Mouse (Mus musculus) C2C12 (cell line): ENCODE measurements around the gene Slc4a8. TPM values are rescaled to one million over a fixed set of nuclear protein-coding genes. Genes with fewer than 3 reads are reported as not detected.
"Not testable (repeated sequence)": the region's sequence is repeated elsewhere in the genome, so short reads cannot be mapped to it uniquely, and the experiment has no call there.

Source experiments
- H3K27me3 ChIP-seq: one replicate; pipeline ENCODE4 v1.6.1; 2011; ENCODE audit not compliant: control insufficient read depth, insufficient read depth, insufficient read length
- H3K36me3 ChIP-seq: one replicate; pipeline ENCODE4 v1.6.1; 2011; ENCODE audit not compliant: control insufficient read depth, insufficient read depth
- H3K4me3 ChIP-seq: one replicate; pipeline ENCODE4 v1.5.1; 2011; ENCODE audit warnings: mild to moderate bottlenecking, control low read depth; ENCODE audit not compliant: poor library complexity, insufficient read depth, severe bottlenecking
- H3K79me2 ChIP-seq: one replicate; pipeline ENCODE4 v1.6.1; 2011; ENCODE audit not compliant: control insufficient read depth, insufficient read depth
- H3K79me3 ChIP-seq: one replicate; pipeline ENCODE4 v1.6.1; 2011; ENCODE audit warnings: low read depth, control low read depth
- H3ac ChIP-seq: one replicate; pipeline ENCODE3; 2011; ENCODE audit warnings: low read depth; ENCODE audit not compliant: control insufficient read depth, insufficient read length
- CEBPB ChIP-seq: IDR thresholded peaks from one replicate; pipeline ENCODE4 v1.6.1; 2011; ENCODE audit warnings: low read depth, mild to moderate bottlenecking, control low read depth, moderate library complexity
- CTCF ChIP-seq: IDR thresholded peaks from one replicate; pipeline ENCODE4 v1.5.1; 2011; ENCODE audit not compliant: control insufficient read depth, insufficient read depth, insufficient read length
- FOSL1 ChIP-seq: IDR thresholded peaks from one replicate; pipeline ENCODE4 v1.8.0; 2011; ENCODE audit warnings: mild to moderate bottlenecking, low read length; ENCODE audit not compliant: poor library complexity, insufficient read depth, severe bottlenecking
- MAX ChIP-seq: IDR thresholded peaks from one replicate; pipeline ENCODE4 v1.6.1; 2011; ENCODE audit warnings: mild to moderate bottlenecking, control low read depth
- MYOD1 ChIP-seq: IDR thresholded peaks from one replicate; pipeline ENCODE4 v1.6.1; 2011; ENCODE audit warnings: low read depth; ENCODE audit not compliant: control insufficient read depth, insufficient read length
- MYOG ChIP-seq: IDR thresholded peaks from one replicate; pipeline ENCODE4 v1.6.1; 2011; ENCODE audit not compliant: control insufficient read depth, insufficient read length; ENCODE audit errors: extremely low read depth
- USF1 ChIP-seq: IDR thresholded peaks from one replicate; pipeline ENCODE4 v1.6.1; 2011; ENCODE audit warnings: low read depth, mild to moderate bottlenecking, control low read depth, moderate library complexity
- polyA plus RNA-seq: library from polyadenylated mRNA; unstranded; fragments of >200 nt; fragmentation: generic; extraction: Trizol; gene quantifications from one replicate; pipeline ENCODE4 v1.2.1, GENCODE M21; 2012; ENCODE audit warnings: missing spikeins

Slc4a8 gene
- polyA plus RNA-seq, 1 experiment: 11.9 TPM

- Histone ChIP-seq H3K27me3 (no peaks in the 10 kb centered on the region), H3K4me3 (no peak overlapping the region), H3K36me3 (peaks cover 8% of the 10 kb centered on the region), H3K79me3 (peaks cover 3% of the 10 kb centered on the region), H3K79me2 (peaks cover 21% of the 10 kb centered on the region), H3ac (no peak overlapping the region)
- TF ChIP-seq USF1 (no peak), MAX (no peak), MYOG (no peak), CEBPB (no peak), MYOD1 (no peak), FOSL1 (no peak), CTCF (no peak)
Observed at GRCm38 (mm10) chr15:100767851-100768250, 6.3 kb downstream of the Slc4a8 start.

- not testable (repeated sequence) for H3K27me3 ChIP-seq, H3K4me3 ChIP-seq, H3ac ChIP-seq, H3K36me3 ChIP-seq, H3K79me2 ChIP-seq, H3K79me3 ChIP-seq
Observed at GRCm38 (mm10) chr15:100769023-100769422, 7.5 kb downstream of the Slc4a8 start.

DNA sequence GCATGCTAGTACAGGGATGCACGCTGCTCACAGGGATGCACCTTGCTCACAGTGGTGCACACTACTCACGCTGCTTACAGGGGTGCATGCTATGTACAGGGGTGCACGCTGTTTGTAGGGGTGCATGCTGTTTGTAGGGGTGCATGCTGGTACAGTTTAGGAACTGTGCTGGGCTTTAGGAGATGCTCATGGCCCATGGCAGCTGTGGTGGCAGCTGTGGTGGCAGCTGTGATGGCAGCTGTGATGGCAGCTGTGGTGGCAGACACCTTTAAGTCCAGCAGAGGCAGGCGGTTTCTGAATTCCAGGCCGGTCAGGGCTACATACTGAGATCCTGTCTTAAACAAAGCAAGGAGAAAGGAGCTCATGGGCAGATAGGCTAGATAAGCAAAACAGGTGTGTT, 8.8 kb downstream of the Slc4a8 start:
- Histone ChIP-seq H3K36me3 (peaks cover 7% of the 10 kb centered on the region), H3K27me3 (no peaks in the 10 kb centered on the region)
- TF ChIP-seq MYOD1: peak; percentile 63
- no peak for TF ChIP-seq CEBPB

GRCm38 (mm10) chr15:100772685-100773084, 11.1 kb downstream of the Slc4a8 start:
- Histone ChIP-seq H3K79me2 (peaks cover 6% of the 10 kb centered on the region), H3K4me3 (no peak overlapping the region), H3K27me3 (no peaks in the 10 kb centered on the region), H3ac (no peak overlapping the region), H3K79me3 (peaks cover 1% of the 10 kb centered on the region), H3K36me3 (no peaks in the 10 kb centered on the region)
- TF ChIP-seq CTCF (no peak), USF1 (no peak), CEBPB (no peak)

More for the DNA sequence above, 8.8 kb downstream of the Slc4a8 start:
- H3K79me2 ChIP-seq: peaks cover 6% of the 10 kb centered on the region
- H3K79me3 ChIP-seq: peaks cover 1% of the 10 kb centered on the region
- H3K4me3 ChIP-seq: no peak overlapping the region
- H3ac ChIP-seq: no peak overlapping the region

DNA sequence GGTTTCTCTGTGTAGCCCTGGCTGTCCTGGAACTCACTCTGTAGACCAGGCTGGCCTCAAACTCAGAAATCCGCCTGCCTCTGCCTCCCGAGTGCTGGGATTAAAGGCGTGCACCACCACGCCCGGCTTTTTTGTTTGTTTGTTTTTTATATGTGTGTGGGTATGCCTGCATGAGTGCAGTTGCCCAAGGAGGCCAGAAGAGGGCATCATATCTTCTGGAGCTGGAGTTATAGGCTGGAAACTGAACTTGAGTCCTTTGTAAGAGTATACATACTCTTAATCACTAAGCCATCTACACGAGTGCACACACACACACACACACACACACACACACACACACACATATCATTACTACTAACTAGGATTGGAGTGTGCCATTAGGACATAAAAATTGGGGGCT, 12.3 kb downstream of the Slc4a8 start:
- not testable (repeated sequence) for H3ac ChIP-seq, H3K4me3 ChIP-seq

GRCm38 (mm10) chr15:100775189-100776166, 13.9 kb downstream of the Slc4a8 start:
- peaks cover 1% of the 10 kb centered on the region for H3K79me3 ChIP-seq
- TF ChIP-seq FOSL1: no peak
- no peak for TF ChIP-seq CTCF
- TF ChIP-seq CEBPB: no peak
- TF ChIP-seq USF1: no peak
- no peak for TF ChIP-seq MYOD1
- TF ChIP-seq MYOG: no peak
- no peak for TF ChIP-seq MAX
- H3K27me3 ChIP-seq: no peaks in the 10 kb centered on the region
- H3K4me3 ChIP-seq: no peak overlapping the region
- peaks cover 9% of the 10 kb centered on the region for H3K36me3 ChIP-seq
- peaks cover 6% of the 10 kb centered on the region for H3K79me2 ChIP-seq
- H3ac ChIP-seq: no peak overlapping the region

More for the DNA sequence above, 12.3 kb downstream of the Slc4a8 start:
- H3K36me3 ChIP-seq, H3K79me3 ChIP-seq, H3K79me2 ChIP-seq, H3K27me3 ChIP-seq: not testable (repeated sequence)

DNA sequence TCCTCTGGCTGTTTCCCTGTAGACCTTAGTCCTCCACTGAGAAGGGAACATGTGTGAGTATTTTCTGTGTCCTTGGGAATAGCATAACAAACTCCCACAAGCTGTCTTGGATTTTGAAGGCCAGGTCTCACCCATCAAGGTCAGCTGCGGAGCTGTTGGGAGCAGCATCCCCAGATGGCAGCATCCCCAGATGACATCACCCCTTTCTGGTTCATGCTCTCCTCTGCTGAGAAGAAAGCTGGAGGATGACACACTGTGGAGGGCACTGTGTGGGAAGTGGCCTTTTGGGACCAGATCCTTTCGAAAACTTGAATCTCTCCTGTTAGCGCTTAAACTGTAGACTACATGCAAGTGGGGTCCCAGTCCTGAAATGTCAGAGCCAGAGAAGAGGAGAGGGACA, 14.9 kb downstream of the Slc4a8 start:
- no peaks in the 10 kb centered on the region for H3K79me2 ChIP-seq
- peak overlapping the region; percentile 28 for H3ac ChIP-seq
- peaks cover 10% of the 10 kb centered on the region for H3K36me3 ChIP-seq
- H3K4me3 ChIP-seq: no peak overlapping the region
- H3K27me3 ChIP-seq: no peaks in the 10 kb centered on the region
- no peaks in the 10 kb centered on the region for H3K79me3 ChIP-seq
- TF ChIP-seq CEBPB (no peak), MAX (no peak), CTCF (no peak), FOSL1 (no peak), MYOG (no peak), USF1 (no peak), MYOD1 (no peak)
